Mouse (Mus musculus) B cell, adult 2 months (primary cell): Measurements from ENCODE around the gene Prkcsh.

Experiments used
- DNase-seq, 2 experiments: peaks; one replicate each; pipeline ENCODE4 v3.0.0; 2022

Gene Prkcsh

DNA sequence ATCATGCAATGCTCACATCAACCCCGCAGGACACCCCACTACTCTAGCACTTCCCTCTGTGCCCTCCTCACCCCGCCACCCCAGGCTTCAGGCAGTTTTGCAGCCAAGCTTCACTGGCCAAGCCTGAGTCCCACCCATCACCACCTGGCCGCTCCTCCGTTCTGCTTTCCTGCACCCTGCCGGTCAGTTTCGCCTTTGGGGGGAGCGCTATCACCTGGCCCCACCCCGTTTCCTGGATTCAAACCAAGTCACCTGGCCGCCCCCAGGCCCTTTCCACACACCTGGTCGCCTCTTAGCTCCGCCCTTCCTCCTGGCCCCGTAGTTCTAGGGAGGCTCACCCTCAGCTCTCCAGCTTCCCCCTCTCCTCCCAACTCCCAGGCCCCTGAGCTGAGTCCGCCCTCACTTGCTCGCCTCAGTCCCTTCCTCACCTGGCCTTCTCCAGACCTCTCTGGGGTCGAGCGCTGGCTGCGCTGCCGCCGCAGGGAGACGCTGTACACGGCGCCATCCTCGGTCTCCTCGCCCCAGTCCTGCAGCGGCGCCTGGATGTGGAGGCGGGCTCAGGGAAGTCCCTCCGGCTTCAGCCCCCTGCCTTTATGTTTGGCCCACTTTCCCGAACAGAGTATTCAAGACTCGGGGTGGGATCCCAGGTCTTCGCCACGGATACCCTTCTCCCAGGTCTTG, 14.0 kb upstream of the Prkcsh start:
- DNase-seq: peak; percentile 43 to 44

DNA sequence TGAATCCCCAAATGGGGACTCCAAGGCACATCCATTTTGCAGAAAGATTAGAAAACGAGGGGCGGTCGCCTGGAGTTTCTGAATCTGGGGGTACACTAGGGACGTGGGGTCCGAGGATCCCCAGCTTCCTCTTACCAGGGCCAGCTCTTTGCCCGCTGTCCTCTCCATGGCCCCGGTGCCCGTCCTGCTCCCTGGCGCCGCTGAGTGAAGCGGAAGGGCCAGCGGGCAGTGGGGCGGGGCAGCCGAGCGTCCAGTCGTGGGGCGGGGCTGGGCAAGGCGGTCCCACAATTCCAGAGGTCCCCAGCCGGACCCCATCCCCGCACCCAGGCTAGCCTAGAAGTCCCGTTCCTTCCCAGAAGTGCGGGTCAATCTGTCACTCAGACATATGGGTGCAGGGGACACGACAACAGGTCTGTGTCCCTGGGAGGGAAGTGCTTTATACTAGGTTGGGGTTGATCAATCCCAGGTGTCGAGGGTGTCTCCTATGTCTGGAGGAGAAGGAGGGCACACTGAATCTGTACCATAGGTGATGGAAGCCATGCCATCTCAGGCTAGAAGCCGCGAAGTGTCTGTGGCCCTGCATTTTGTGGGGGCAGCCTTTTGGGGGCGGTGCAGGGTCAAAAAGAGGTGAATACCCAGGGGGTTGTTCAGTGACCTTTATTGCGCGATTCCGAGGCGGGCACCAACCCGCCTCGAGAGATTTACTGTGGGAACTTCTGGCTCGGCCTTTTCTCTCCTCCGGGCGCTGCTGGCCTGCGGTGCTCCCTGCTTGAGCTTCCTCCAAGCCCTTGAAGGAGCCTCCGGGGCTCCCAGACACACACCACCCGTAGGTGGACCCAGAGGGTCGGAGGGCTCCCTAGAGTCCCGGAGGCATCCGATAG, 13.1 kb upstream of the Prkcsh start, which contains the start of gene Rgl3:
Gene Rgl3 (minus strand): TSS at position 217 of the 881 bp plus-strand sequence.
- peak; percentile 29 to 33 for DNase-seq

DNA sequence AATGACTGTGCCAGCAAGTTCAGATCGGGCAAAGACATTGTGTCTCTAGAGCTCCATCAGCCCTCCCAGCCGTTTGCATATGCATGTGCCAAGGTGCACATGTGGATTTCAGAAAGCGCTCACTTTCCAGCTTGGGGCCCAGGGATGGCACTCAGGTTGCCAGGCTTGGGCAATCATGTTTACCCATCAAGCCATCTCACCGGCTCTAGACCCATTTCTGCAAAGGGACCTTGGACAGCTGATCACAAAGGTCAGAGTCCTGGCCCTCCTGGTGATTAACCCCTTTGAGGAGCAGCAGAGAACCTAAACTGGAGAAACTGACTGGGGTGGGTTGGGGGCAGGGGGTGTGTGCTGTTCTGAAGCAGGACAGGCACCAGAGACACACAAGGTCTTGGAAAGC, 10.4 kb upstream of the Prkcsh start:
- no peak for DNase-seq

- DNase-seq: no peak
Observed at GRCm38 (mm10) chr9:21996178-21996867, 6.3 kb upstream of the Prkcsh start.

- no peak for DNase-seq
Observed at GRCm38 (mm10) chr9:22000296-22000695, 2.3 kb upstream of the Prkcsh start.

GRCm38 (mm10) chr9:22001633-22002032, 973 bp upstream of the Prkcsh start:
- DNase-seq: no peak

- DNase-seq: no peak
Observed at GRCm38 (mm10) chr9:22003163-22003554, 553 bp downstream of the Prkcsh start.

- DNase-seq: no peak
Observed at GRCm38 (mm10) chr9:22004546-22004945, 1.9 kb downstream of the Prkcsh start.

GRCm38 (mm10) chr9:22011055-22011454, 8.4 kb downstream of the Prkcsh start:
- DNase-seq: no peak

- no peak for DNase-seq
Observed at GRCm38 (mm10) chr9:22012731-22013130, 10.1 kb downstream of the Prkcsh start.

DNA sequence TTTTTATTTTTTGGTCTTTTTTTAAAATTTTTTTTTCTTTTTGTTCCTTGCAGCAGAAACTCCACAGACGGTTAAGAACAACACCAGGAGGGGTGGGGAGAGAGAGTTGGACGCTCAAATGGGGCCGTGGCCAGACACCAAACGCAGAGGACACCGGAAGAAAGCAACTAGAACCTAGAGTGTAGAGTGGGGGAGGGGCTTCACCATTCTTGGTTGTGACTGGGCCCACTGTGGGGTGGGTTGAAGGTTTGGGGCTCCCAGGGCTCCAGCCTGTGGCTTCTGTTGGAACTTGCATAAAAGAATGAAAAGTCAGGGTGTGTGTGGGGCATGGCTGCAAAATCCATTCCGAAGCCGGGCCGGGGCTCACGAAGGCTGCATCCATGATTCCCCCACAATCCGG, 13.6 kb downstream of the Prkcsh start:
- no peak for DNase-seq

- DNase-seq: no peak
Observed at GRCm38 (mm10) chr9:22017208-22017825, 14.7 kb downstream of the Prkcsh start.

- no peak for DNase-seq
Observed at GRCm38 (mm10) chr9:22024592-22024991, 22.0 kb downstream of the Prkcsh start.

DNA sequence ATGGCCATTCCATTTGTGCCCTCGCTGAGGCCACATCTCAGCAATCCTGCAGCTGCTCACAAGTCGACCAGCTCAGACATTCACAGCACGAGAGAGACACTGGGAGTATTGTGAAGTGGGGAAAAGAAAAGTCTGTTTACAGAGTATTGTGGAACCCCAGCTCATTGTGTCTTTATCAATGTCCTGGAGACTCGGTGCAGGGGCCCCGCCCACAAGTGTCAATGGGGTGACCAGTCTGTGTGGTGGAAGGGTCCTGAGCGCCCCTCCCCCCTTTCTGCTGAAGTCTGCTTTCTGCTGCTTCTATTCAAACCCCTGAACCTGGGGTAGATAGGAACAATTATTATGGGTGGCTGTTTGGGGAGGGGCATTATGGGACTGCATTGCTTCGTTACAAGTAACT, 25.9 kb downstream of the Prkcsh start:
- DNase-seq: no peak

GRCm38 (mm10) chr9:22030386-22030785, 27.8 kb downstream of the Prkcsh start:
- no peak for DNase-seq

DNA sequence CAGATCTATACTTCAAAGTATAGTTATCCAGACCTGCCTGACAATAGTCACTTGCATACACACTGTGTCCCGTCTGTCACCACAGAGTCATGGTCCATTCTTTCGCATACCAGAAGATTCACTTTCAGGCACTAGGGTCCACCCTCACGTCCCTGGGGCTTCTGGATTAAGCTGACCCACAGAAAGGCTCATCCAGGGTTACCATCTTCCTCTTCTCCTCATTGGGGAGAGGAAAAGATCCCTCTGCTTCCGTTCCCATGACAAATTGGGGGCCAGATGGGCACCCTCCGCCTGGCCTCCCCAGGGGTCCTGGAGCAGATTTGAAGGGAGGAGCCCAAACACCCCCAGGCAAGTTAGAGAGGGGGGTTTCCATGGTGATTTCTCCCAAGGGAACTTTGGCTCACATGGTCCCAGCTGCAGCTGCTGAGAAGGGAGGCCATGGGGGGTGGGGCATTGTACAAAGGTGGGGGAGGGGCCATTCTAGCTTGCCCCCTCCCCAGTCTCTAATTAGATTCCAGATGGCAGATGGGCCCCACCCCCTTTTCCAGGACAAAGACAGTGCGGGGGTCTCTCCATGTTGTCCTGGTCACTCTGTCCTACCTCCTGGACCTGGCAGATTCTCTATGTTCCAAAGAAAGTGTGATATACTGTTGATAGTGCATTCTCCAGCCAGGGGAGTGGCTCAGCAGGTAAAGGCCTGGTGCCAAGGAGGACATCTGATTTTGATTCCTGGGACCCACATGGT, 32.9 kb downstream of the Prkcsh start:
- DNase-seq: no peak

- no peak for DNase-seq
Observed at GRCm38 (mm10) chr9:22037826-22038225, 35.2 kb downstream of the Prkcsh start.

DNA sequence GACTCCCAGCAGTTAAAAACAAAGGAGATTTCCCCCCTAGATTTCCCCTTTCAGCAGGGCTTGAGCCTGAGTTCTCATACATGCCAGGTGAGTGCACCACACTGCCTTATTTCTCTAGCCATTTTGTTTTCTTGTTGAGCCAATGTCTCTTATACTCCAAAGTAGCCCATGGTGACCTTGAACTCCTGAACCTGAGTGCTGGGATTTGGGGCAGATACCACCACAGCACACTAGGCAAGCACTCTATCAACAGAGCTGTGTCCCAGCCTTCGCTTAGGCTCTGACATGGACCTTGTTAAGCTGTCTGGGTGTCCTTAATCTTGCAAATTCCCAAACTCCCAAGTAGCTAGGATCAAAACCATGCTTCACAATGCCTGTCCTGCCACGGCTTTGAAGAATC, 39.2 kb downstream of the Prkcsh start:
- DNase-seq: no peak

- no peak for DNase-seq
Observed at GRCm38 (mm10) chr9:22047329-22047728, 44.7 kb downstream of the Prkcsh start.

DNA sequence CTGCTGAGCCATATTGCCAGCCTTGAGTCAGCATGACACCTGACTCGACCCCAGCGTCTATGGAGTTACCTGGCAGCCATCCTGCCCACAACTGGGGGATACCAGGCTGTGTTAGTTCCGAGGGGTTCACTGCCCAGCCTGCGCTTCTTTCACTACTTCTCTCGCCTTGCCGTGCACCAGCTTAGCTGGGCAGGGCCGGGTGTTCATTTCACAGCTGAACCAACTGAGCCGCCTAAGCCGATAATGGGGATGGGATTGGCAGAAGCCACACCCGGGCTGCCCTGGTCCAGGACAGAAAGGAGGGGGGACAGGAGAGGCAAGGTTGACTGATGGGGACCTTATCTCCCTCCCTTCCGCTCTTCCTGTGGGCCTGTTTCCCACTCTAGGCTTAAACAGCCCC, 46.7 kb downstream of the Prkcsh start:
- DNase-seq: no peak

DNA sequence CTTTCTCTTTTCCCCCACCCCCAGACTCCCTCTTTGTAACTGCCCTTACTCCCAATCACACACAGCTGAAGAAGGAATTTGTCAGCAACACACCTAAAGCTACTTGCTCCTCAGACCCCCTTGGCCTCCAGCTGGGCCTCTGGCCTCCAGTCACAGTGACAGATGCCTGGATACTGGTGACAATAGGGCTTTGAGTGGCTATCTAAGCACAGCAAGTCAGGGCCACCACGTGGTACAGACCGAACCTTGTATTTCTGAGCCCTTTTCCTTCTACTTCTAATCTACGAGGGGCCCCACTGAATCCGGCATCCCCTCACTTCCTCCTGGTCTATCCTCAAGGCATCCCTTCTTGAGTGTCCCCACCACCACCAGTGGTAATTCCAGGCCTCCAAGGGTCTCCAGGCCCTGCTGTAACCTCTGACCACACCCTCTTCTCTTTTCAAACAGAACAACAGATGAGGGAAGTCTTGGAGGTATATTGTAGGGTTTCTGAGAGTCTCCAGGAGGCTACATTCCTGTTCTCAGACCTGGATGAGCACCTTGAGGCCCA, 47.2 kb downstream of the Prkcsh start:
- peak; percentile 4 to 6 for DNase-seq

DNA sequence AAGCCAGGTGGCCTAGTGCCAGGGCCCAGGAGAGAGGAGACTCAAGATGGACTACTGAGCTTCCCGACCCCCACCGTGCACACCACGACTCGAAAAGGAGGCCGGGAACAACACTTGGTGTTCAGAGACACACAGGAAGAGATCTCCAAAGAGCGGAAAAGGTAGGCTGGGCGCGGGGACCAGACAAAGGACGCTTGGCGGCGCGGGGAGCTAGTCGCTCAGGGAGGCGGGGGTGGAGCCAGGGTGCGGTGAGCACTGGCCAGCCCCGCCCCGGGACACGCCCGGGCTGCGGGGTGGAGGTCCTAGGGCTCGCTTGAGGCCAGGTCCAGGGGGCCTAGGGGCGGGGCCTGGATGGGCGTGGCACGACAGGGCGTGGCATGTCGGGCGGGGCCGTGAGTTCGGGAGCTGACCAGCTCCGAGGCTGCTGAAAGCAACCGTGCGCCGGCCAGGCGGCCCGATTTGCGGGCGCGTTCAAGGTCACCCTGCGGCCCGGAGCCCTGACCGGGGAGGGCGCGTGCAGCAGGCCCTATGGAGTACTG, 47.8 kb downstream of the Prkcsh start:
- peak; percentile 57 for DNase-seq
